Mouse (Mus musculus) neural tube, embryonic 12.5 days (tissue): Measurements from ENCODE around the gene Xylb. TPM values are rescaled to one million over a fixed set of nuclear protein-coding genes. Genes with fewer than 3 reads are reported as not detected.

Experiments
- ATAC-seq: fragments of 200-750 bp; cut with Nextera tagmentation; 2 replicates; pipeline ENCODE4 v1.8.0; 2017; ENCODE audit warnings: low read depth, mild to moderate bottlenecking, moderate TSS enrichment, moderate library complexity; ENCODE audit not compliant: low FRiP score
- H3K27ac ChIP-seq: fragments of 300-500 bp; sonication (generic); 2 replicates; pipeline ENCODE4 v1.5.1; 2016
- H3K27me3 ChIP-seq: fragments of 300-500 bp; sonication (generic); replicated peaks from 2 replicates; pipeline ENCODE4 v1.6.1; 2016; ENCODE audit warnings: mild to moderate bottlenecking
- H3K36me3 ChIP-seq: fragments of 300-500 bp; sonication (generic); 2 replicates; pipeline ENCODE4 v1.6.1; 2016; ENCODE audit warnings: mild to moderate bottlenecking
- H3K4me1 ChIP-seq: fragments of 300-500 bp; sonication (generic); 2 replicates; pipeline ENCODE4 v1.6.1; 2016
- H3K4me2 ChIP-seq: fragments of 300-500 bp; sonication (generic); replicated peaks from 2 replicates; pipeline ENCODE4 v1.6.1; 2016; ENCODE audit warnings: mild to moderate bottlenecking
- H3K4me3 ChIP-seq: fragments of 300-500 bp; sonication (generic); 2 replicates; pipeline ENCODE4 v1.5.1; 2016
- H3K9ac ChIP-seq: fragments of 300-500 bp; sonication (generic); 2 replicates; pipeline ENCODE4 v1.6.1; 2016; ENCODE audit warnings: mild to moderate bottlenecking
- H3K9me3 ChIP-seq: fragments of 300-500 bp; sonication (generic); 2 replicates; pipeline ENCODE4 v1.6.1; 2016; ENCODE audit warnings: mild to moderate bottlenecking
- WGBS: fragments of 180-500 bp; shearing (Covaris S2); methylation state at CpG from one replicate; pipeline ENCODE4 v1.1.7; 2016; 5-methylcytosine and 5-hydroxymethylcytosine counted together
- polyA plus RNA-seq: library from polyadenylated mRNA; unstranded; fragments of >200 nt; fragmentation: Nextera tagmentation; extraction: Ambion mirVana; gene quantifications from 2 replicates; pipeline ENCODE4 v1.2.1, GENCODE M21; 2016

Gene Xylb
- polyA plus RNA-seq, 1 experiment from 2014 or later = 6.5 TPM

- no peak overlapping the region for H3K27ac ChIP-seq
- no peak overlapping the region for H3K4me3 ChIP-seq
- H3K36me3 ChIP-seq = no peaks in the 10 kb centered on the region
- 92% methylated on average over 15 of the region's 15 CpGs for WGBS
- no peak overlapping the region for H3K4me2 ChIP-seq
- H3K9ac ChIP-seq = no peak overlapping the region
- ATAC-seq = no peak
- no peaks in the 10 kb centered on the region for H3K9me3 ChIP-seq
- no peaks in the 10 kb centered on the region for H3K27me3 ChIP-seq
- H3K4me1 ChIP-seq = no peaks in the 10 kb centered on the region
Observed at GRCm38 (mm10) chr9:119330186-119330963, 26.8 kb upstream of the Xylb start.

- H3K9me3 ChIP-seq = no peaks in the 10 kb centered on the region
- no peak overlapping the region for H3K27ac ChIP-seq
- 76% methylated on average over 10 of the region's 10 CpGs for WGBS
- 0 out of 2 replicates have a peak, but pooled peaks cover 4% of the 10 kb centered on the region for H3K27me3 ChIP-seq
- no peak overlapping the region for H3K4me2 ChIP-seq
- ATAC-seq = no peak
- no peaks in the 10 kb centered on the region for H3K36me3 ChIP-seq
- H3K9ac ChIP-seq = no peak overlapping the region
- 0 out of 2 replicates have a peak, but pooled peaks cover 3% of the 10 kb centered on the region for H3K4me1 ChIP-seq
- no peak overlapping the region for H3K4me3 ChIP-seq
Observed at GRCm38 (mm10) chr9:119334324-119334723, 22.9 kb upstream of the Xylb start.

GRCm38 (mm10) chr9:119334834-119335233, 22.3 kb upstream of the Xylb start:
- H3K9me3 ChIP-seq = no peaks in the 10 kb centered on the region
- H3K4me1 ChIP-seq = peaks cover 9% of the 10 kb centered on the region; the same call in 1 of the 2 replicates
- no peak overlapping the region for H3K4me3 ChIP-seq
- no peak overlapping the region for H3K9ac ChIP-seq
- H3K36me3 ChIP-seq = no peaks in the 10 kb centered on the region
- no peak overlapping the region for H3K4me2 ChIP-seq
- ATAC-seq = no peak
- no peak overlapping the region for H3K27ac ChIP-seq
- H3K27me3 ChIP-seq = 0 out of 2 replicates have a peak, but pooled peaks cover 4% of the 10 kb centered on the region
- 86% methylated on average over 2 of the region's 2 CpGs for WGBS

DNA sequence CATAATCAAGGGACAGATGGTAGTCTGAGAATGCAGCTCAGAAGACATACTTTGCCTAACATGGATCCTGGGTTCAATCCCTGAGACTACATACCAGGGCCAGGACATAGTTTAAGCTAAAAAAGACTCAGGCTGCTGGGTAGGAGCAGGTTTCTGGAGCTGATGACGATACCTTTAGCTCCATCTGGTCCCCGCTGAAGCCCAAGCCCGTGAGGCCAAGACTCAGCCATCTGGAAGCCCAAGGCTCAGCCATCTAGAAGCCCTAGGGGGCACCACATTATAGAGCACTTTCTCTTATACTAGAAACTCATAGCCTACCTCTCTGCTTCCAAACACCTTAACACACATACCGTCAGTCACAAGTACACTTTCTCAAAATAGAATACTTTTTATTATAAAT, 21.6 kb upstream of the Xylb start:
- Histone ChIP-seq H3K4me1 (peaks cover 15% of the 10 kb centered on the region; the same call in 1 of the 2 replicates), H3K27me3 (0 out of 2 replicates have a peak, but pooled peaks cover 4% of the 10 kb centered on the region), H3K4me2 (no peak overlapping the region), H3K9me3 (no peaks in the 10 kb centered on the region), H3K36me3 (no peaks in the 10 kb centered on the region), H3K9ac (no peak overlapping the region), H3K4me3 (no peak overlapping the region), H3K27ac (no peak overlapping the region)
- ATAC-seq = no peak
- WGBS = 85% methylated on average over 4 of the region's 4 CpGs

DNA sequence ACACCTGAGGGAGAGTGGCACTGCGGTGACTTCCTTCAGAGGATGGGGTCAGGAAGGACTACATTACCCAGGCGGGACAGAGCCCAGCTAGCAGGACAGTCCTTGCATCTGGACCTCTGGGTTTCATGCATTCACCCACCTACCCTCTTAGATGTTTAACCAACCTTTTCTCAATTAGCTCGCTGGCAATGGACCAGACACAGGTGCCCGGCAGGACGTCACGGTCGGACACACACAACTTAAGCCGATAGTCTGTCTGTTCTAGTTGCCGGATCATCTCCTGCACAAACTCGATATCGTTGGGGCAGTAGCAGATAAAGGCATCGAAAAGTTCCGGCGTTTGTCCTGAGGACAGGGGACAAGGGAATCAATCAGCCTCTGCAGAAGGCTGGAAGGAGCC, 19.3 kb upstream of the Xylb start:
- H3K9me3 ChIP-seq = no peaks in the 10 kb centered on the region
- no peak overlapping the region for H3K9ac ChIP-seq
- no peak overlapping the region for H3K27ac ChIP-seq
- peaks cover 22% of the 10 kb centered on the region for H3K4me1 ChIP-seq
- 0 out of 2 replicates have a peak, but pooled peaks cover 4% of the 10 kb centered on the region for H3K27me3 ChIP-seq
- ATAC-seq = no peak
- WGBS = 90% methylated on average over 14 of the region's 14 CpGs
- H3K4me2 ChIP-seq = no peak overlapping the region
- H3K36me3 ChIP-seq = no peaks in the 10 kb centered on the region
- no peak overlapping the region for H3K4me3 ChIP-seq

GRCm38 (mm10) chr9:119338350-119338749, 18.8 kb upstream of the Xylb start:
- no peak for ATAC-seq
- Histone ChIP-seq H3K27ac (no peak overlapping the region), H3K4me3 (no peak overlapping the region), H3K4me2 (no peak overlapping the region), H3K4me1 (peaks cover 22% of the 10 kb centered on the region), H3K9ac (no peak overlapping the region), H3K36me3 (peaks cover 4% of the 10 kb centered on the region), H3K27me3 (0 out of 2 replicates have a peak, but pooled peaks cover 4% of the 10 kb centered on the region), H3K9me3 (no peaks in the 10 kb centered on the region)
- WGBS = 92% methylated on average over 3 of the region's 3 CpGs

DNA sequence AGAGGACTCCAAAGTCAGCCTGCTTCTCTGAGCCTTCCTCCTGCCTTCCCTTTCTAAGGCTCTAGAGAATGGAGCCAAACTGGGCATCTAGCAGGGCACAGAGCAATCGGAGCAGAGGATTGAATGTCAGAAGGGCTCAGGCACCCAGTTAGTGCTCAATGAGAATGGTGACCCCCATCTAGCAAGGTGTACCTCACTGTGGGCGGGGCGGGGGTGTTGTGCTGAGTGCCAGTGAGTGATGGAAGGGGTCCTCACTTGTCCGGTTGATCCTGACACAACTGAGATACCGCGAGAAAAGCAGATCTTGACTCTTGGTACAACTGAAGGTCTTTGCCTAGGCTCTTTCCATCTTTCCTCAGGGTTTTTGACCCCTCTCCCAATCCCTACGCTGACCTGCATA, 18.1 kb upstream of the Xylb start:
- 42% methylated on average over 7 of the region's 7 CpGs for WGBS
- Histone ChIP-seq H3K27me3 (0 out of 2 replicates have a peak, but pooled peaks cover 4% of the 10 kb centered on the region), H3K9ac (no peak overlapping the region), H3K4me3 (no peak overlapping the region), H3K4me1 (peaks cover 22% of the 10 kb centered on the region), H3K9me3 (no peaks in the 10 kb centered on the region), H3K27ac (no peak overlapping the region), H3K4me2 (peak overlapping the region; percentile 63), H3K36me3 (peaks cover 7% of the 10 kb centered on the region)
- no peak for ATAC-seq

DNA sequence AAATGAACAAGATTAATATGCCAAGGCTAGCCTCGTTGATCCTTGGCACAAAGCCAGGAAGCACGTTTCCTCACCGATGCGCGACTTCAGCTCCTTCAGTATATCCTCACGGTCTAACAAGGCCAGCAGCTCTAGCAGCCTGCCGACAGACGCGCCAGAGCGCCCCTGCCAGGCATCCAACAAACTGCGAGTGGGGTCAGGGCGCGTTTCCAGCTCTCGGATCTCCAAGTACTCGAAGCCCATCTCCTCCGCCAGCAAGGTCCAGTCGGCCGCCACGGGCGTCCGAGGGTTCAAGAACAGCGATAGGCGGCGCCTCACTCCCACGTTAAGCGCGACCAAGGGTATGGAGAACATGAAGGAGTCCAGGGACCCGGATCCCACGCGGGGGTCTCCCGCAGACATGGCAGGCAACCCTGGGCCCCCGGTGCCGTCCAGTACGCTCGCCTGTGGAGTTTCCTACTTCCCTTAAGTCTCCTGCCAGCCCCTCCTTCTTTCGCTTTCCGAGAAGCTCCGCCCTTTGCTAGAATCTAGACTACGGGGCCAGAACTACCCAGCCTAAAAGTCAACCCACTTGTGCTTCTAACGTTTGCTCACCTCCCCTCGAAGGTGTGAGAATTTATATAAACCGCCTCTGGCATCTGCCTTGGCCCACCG, 17.5 kb upstream of the Xylb start, which contains the start of gene Acaa1a:
Gene Acaa1a (plus strand): TSS at position 119 of the 654 bp plus-strand sequence.
- Histone ChIP-seq H3K4me2 (peak within 1 kb of the TSS; percentile 63), H3K9me3 (no peaks in the 10 kb centered on the region), H3K4me1 (peaks cover 22% of the 10 kb centered on the region), H3K9ac (peak within 1 kb of the TSS; percentile 87), H3K36me3 (peaks cover 12% of the 10 kb centered on the region), H3K27me3 (0 out of 2 replicates have a peak, but pooled peaks cover 4% of the 10 kb centered on the region), H3K4me3 (peak within 1 kb of the TSS; percentile 77), H3K27ac (no peak within 1 kb of the TSS)
- ATAC-seq = no peak
- WGBS = 2% methylated on average over 43 of the region's 43 CpGs

- Histone ChIP-seq H3K9ac (no peak overlapping the region), H3K4me1 (peaks cover 22% of the 10 kb centered on the region), H3K4me3 (peak overlapping the region; percentile 77), H3K9me3 (no peaks in the 10 kb centered on the region), H3K4me2 (peak overlapping the region; percentile 63), H3K27me3 (0 out of 2 replicates have a peak, but pooled peaks cover 4% of the 10 kb centered on the region), H3K36me3 (peaks cover 18% of the 10 kb centered on the region), H3K27ac (no peak overlapping the region)
- 5% methylated on average over 8 of the region's 8 CpGs for WGBS
- ATAC-seq = no peak
Observed at GRCm38 (mm10) chr9:119340212-119340580, 17.0 kb upstream of the Xylb start.

GRCm38 (mm10) chr9:119340909-119341816, 16.0 kb upstream of the Xylb start, which contains the start of gene Myd88:
Myd88 (minus strand) TSS chr9:119341411.
- peaks cover 22% of the 10 kb centered on the region for H3K4me1 ChIP-seq
- peak within 1 kb of the TSS; percentile 63 for H3K4me2 ChIP-seq
- peak within 1 kb of the TSS; percentile 54 for H3K27ac ChIP-seq
- peaks cover 27% of the 10 kb centered on the region for H3K36me3 ChIP-seq
- H3K4me3 ChIP-seq = peak within 1 kb of the TSS; percentile 77
- H3K9ac ChIP-seq = peak within 1 kb of the TSS; percentile 87
- whole genome bisulfite sequencing = under 1% methylated on average over 68 of the region's 68 CpGs
- ATAC-seq = peak; percentile 98
- 0 out of 2 replicates have a peak, but pooled peaks cover 4% of the 10 kb centered on the region for H3K27me3 ChIP-seq
- H3K9me3 ChIP-seq = no peaks in the 10 kb centered on the region

DNA sequence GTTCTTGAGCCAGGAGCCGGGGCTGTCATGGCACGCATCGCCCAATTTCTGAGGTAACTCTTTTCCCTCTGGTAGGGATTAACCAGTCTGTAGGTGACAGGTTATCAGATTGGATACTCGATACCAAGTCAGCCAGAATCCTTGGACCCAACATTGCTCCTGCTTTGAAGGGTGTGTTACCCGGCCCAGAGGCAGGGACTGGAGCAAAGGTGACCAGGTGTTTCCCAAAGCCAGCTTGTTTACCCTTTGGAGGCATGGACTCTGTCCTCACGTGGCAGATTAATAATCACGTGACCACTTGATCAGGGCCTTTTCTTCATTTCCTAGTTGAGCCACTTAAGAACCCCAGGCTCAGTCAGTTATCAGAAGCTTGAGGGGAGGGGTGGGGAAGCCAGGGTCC, 14.5 kb upstream of the Xylb start:
- peaks cover 22% of the 10 kb centered on the region for H3K4me1 ChIP-seq
- H3K27ac ChIP-seq = no peak overlapping the region
- H3K9ac ChIP-seq = no peak overlapping the region
- ATAC-seq = no peak
- H3K9me3 ChIP-seq = no peaks in the 10 kb centered on the region
- H3K4me3 ChIP-seq = no peak overlapping the region
- peak overlapping the region; percentile 63; the same call in 1 of the 2 replicates for H3K4me2 ChIP-seq
- 92% methylated on average over 7 of the region's 7 CpGs for WGBS
- H3K36me3 ChIP-seq = peaks cover 43% of the 10 kb centered on the region
- 0 out of 2 replicates have a peak, but pooled peaks cover 4% of the 10 kb centered on the region for H3K27me3 ChIP-seq
